22 mouse cellular contexts compared by ENCODE assay signal in genomic region chr6:134466671-134467229, GRCm38 (mm10).
A peak's percentile ranks its signal among the peaks of the same experiment; 100 is the strongest.
DNase-seq lines count a peak whose midpoint lies in the region; ATAC-seq and TF ChIP-seq lines count a peak whose summit lies in the region.
"Had no signal": no experiment of that assay in that cellular context is flagged by ENCODE, and none has a peak within 500 bp of the region (broad histone marks: within the 10 kb centered on the region; RNA-seq: fewer than 3 reads in every experiment).

No protein-coding gene starts in this region.

- H3K9ac ChIP-seq in intestine, embryonic 15.5 days = no peak overlapping the region
- no peak overlapping the region for H3K9ac ChIP-seq in intestine, postnatal 0 days (ENCODE audit: low read depth, low read length)
- H3K9ac ChIP-seq: embryonic facial prominence, embryonic 13.5 days; embryonic facial prominence, embryonic 15.5 days; forebrain, embryonic 12.5 days had no signal

- DNase-seq in left cerebral cortex, postnatal 25 days (ENCODE audit: low spot score in 2 of 2) = no peak
- no peak for DNase-seq in layer of hippocampus, adult 2 months (ENCODE audit: low spot score in 2 of 2)
- no peak for DNase-seq in gastrocnemius, postnatal 4 days (ENCODE audit: low spot score in 2 of 2)
- DNase-seq: adrenal gland, adult 2 months; adrenal gland, postnatal 10 days; adrenal gland, postnatal 25 days; cerebellum, adult 11 months; cerebellum, adult 18-20 months; cerebellum, adult 8-10 months; cerebellum, adult 9-11 months; cerebellum, postnatal 14 days; cerebellum, postnatal 36 days; embryo, embryonic 11 days had no signal

- no peak overlapping the region for H3K4me3 ChIP-seq in intestine, embryonic 15.5 days (replicated peaks)
- no peak overlapping the region for H3K4me3 ChIP-seq in intestine, postnatal 0 days (ENCODE audit: low read depth, low read length)
- no peak overlapping the region for H3K4me3 ChIP-seq in layer of hippocampus, adult 2 months
- H3K4me3 ChIP-seq: embryonic facial prominence, embryonic 13.5 days; embryonic facial prominence, embryonic 15.5 days; erythroblast, embryonic 14.5 days; forebrain, embryonic 10.5 days; forebrain, embryonic 12.5 days had no signal

- H3K27ac ChIP-seq in intestine, embryonic 15.5 days = no peak overlapping the region
- no peak overlapping the region for H3K27ac ChIP-seq in intestine, postnatal 0 days (ENCODE audit: low read depth, low read length)
- H3K27ac ChIP-seq in layer of hippocampus, adult 2 months = no peak overlapping the region
- H3K27ac ChIP-seq: embryonic facial prominence, embryonic 13.5 days; embryonic facial prominence, embryonic 15.5 days; forebrain, embryonic 10.5 days; forebrain, embryonic 12.5 days had no signal

- WGBS in intestine, embryonic 15.5 days = 49% methylated on average over 10 of the region's 10 CpGs
- WGBS in intestine, postnatal 0 days = 30% methylated on average over 10 of the region's 10 CpGs

- no peak for TF ChIP-seq CTCF in intestine, postnatal 0 days (IDR thresholded peaks at IDR 0.05; ENCODE audit: low read depth)
- no peak for TF ChIP-seq CTCF in layer of hippocampus, adult 2 months (conservative IDR thresholded peaks at IDR 0.05)

- 0 out of 2 replicates have a peak, but pooled peaks cover 9% of the 10 kb centered on the region for H3K4me1 ChIP-seq in intestine, embryonic 15.5 days (replicated peaks)
- H3K4me1 ChIP-seq in intestine, postnatal 0 days (replicated peaks; ENCODE audit: control insufficient read depth, insufficient read depth, low read length) = no peaks in the 10 kb centered on the region
- H3K4me1 ChIP-seq: embryonic facial prominence, embryonic 13.5 days; embryonic facial prominence, embryonic 15.5 days; forebrain, embryonic 10.5 days; forebrain, embryonic 12.5 days had no signal

- intact Hi-C loops in left cerebral cortex, postnatal 25 days (cut with DNase I) = no loop called here

- no peaks in the 10 kb centered on the region for H3K27me3 ChIP-seq in intestine, embryonic 15.5 days (replicated peaks)
- no peaks in the 10 kb centered on the region for H3K27me3 ChIP-seq in intestine, postnatal 0 days (replicated peaks; ENCODE audit: control insufficient read depth, insufficient read depth, low read length)
- H3K27me3 ChIP-seq: embryonic facial prominence, embryonic 13.5 days; embryonic facial prominence, embryonic 15.5 days; forebrain, embryonic 12.5 days had no signal

- H3K36me3 ChIP-seq in intestine, embryonic 15.5 days = peaks cover 13% of the 10 kb centered on the region
- peaks cover 19% of the 10 kb centered on the region for H3K36me3 ChIP-seq in intestine, postnatal 0 days (ENCODE audit: control insufficient read depth, insufficient read depth)

- H3K4me2 ChIP-seq in intestine, embryonic 15.5 days (replicated peaks) = no peak overlapping the region
- no peak overlapping the region for H3K4me2 ChIP-seq in intestine, postnatal 0 days (replicated peaks; ENCODE audit: low read depth)
- H3K4me2 ChIP-seq: embryonic facial prominence, embryonic 13.5 days; embryonic facial prominence, embryonic 15.5 days; forebrain, embryonic 12.5 days had no signal

- ATAC-seq in intestine, embryonic 15.5 days = peak; percentile 91
- peak; percentile 82 for ATAC-seq in intestine, postnatal 0 days
- ATAC-seq: forebrain, embryonic 14.5 days; forebrain, embryonic 16.5 days had no signal

- H3K9me3 ChIP-seq in intestine, embryonic 15.5 days = no peaks in the 10 kb centered on the region
- H3K9me3 ChIP-seq in intestine, postnatal 0 days (ENCODE audit: control insufficient read depth) = no peaks in the 10 kb centered on the region
- H3K9me3 ChIP-seq: embryonic facial prominence, embryonic 13.5 days; embryonic facial prominence, embryonic 15.5 days; forebrain, embryonic 10.5 days; forebrain, embryonic 12.5 days had no signal
